18 mouse cellular contexts compared by ENCODE assay signal in the genomic region with DNA sequence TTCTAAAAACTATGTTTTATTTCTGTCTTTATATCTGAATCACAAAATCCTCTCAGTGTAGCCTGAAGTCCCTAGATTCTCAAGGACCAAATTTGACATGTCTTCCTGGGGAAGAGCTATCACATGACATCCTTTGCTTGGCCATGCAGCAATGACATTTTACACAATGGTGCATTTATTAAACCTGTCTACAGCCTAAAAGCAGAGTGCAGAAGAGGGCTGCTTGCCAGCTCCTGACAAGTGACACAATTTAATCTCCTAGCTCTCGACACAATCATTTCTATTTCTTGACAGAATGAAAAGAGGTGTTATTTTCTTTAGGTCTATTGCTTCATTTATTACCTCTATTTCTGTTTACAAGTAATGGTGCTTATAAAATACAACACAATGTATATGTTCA.
DNase-seq lines count a peak whose midpoint lies in the region; ATAC-seq and TF ChIP-seq lines count a peak whose summit lies in the region.
"Had no signal": no experiment of that assay in that cellular context is flagged by ENCODE, and none has a peak within 500 bp of the region (broad histone marks: within the 10 kb centered on the region; RNA-seq: fewer than 3 reads in every experiment).

No protein-coding gene starts in this region.

- no peaks in the 10 kb centered on the region for H3K4me1 ChIP-seq in forebrain, embryonic 14.5 days (ENCODE audit: control insufficient read depth, insufficient read depth, low read length)
- no peaks in the 10 kb centered on the region for H3K4me1 ChIP-seq in forebrain, embryonic 13.5 days
- H3K4me1 ChIP-seq in intestine, embryonic 15.5 days (replicated peaks): no peaks in the 10 kb centered on the region
- H3K4me1 ChIP-seq: embryonic facial prominence, embryonic 12.5 days; heart, embryonic 12.5 days; hindbrain, embryonic 12.5 days; lung, embryonic 15.5 days had no signal

- no peak overlapping the region for H3K27ac ChIP-seq in forebrain, embryonic 14.5 days (ENCODE audit: low read depth, low read length)
- no peak overlapping the region for H3K27ac ChIP-seq in forebrain, embryonic 13.5 days
- no peak overlapping the region for H3K27ac ChIP-seq in intestine, embryonic 15.5 days
- H3K27ac ChIP-seq: embryonic facial prominence, embryonic 12.5 days; hindbrain, embryonic 12.5 days; liver, embryonic 14.5 days; lung, embryonic 15.5 days had no signal

- no peak for TF ChIP-seq CTCF in brain, embryonic 14.5 days (IDR thresholded peaks at IDR 0.05; ENCODE audit: borderline replicate concordance, extremely low read depth, insufficient read depth, insufficient read length)

- H3K4me2 ChIP-seq in forebrain, embryonic 14.5 days (ENCODE audit: low read length): no peak overlapping the region
- H3K4me2 ChIP-seq in forebrain, embryonic 13.5 days: no peak overlapping the region
- no peak overlapping the region for H3K4me2 ChIP-seq in intestine, embryonic 15.5 days (replicated peaks)
- H3K4me2 ChIP-seq: embryonic facial prominence, embryonic 12.5 days; heart, embryonic 12.5 days; hindbrain, embryonic 12.5 days; lung, embryonic 15.5 days had no signal

- no peak overlapping the region for H3K4me3 ChIP-seq in forebrain, embryonic 14.5 days (ENCODE audit: low read depth, low read length)
- H3K4me3 ChIP-seq in forebrain, embryonic 13.5 days: no peak overlapping the region
- H3K4me3 ChIP-seq in intestine, embryonic 15.5 days (replicated peaks): no peak overlapping the region
- H3K4me3 ChIP-seq: embryonic facial prominence, embryonic 12.5 days; erythroblast, embryonic 14.5 days; heart, embryonic 12.5 days; hindbrain, embryonic 12.5 days; layer of hippocampus, adult 2 months; lung, embryonic 15.5 days; myocyte had no signal

- 33% methylated on average over 1 of the region's 1 CpGs for WGBS in forebrain, embryonic 14.5 days
- 29% methylated on average over 1 of the region's 1 CpGs for WGBS in forebrain, embryonic 13.5 days
- 71% methylated on average over 1 of the region's 1 CpGs for WGBS in intestine, embryonic 15.5 days

- peak; percentile 20 for DNase-seq in forebrain, embryonic 14.5 days (ENCODE audit: low spot score)
- peak; percentile 14 for DNase-seq in kidney, adult 9 months
- DNase-seq in kidney, adult 18-20 months: no peak
- peak; percentile 64 for DNase-seq in brain, embryonic 14.5 days (ENCODE audit: low read depth)
- peak; percentile 16 to 47 for DNase-seq in kidney, postnatal 36 days
- DNase-seq: heart, postnatal 14 days; layer of hippocampus, postnatal 36 days; lung, postnatal 4 days had no signal

- no peaks in the 10 kb centered on the region for H3K27me3 ChIP-seq in forebrain, embryonic 14.5 days (replicated peaks; ENCODE audit: control insufficient read depth, insufficient read depth, low read length)
- H3K27me3 ChIP-seq in forebrain, embryonic 13.5 days: no peaks in the 10 kb centered on the region
- H3K27me3 ChIP-seq in intestine, embryonic 15.5 days (replicated peaks): no peaks in the 10 kb centered on the region
- H3K27me3 ChIP-seq: embryonic facial prominence, embryonic 12.5 days; heart, embryonic 12.5 days; hindbrain, embryonic 12.5 days; lung, embryonic 15.5 days had no signal

- no peak for ATAC-seq in forebrain, embryonic 14.5 days
- no peak for ATAC-seq in forebrain, embryonic 13.5 days
- no peak for ATAC-seq in intestine, embryonic 15.5 days

- no peak for TF ChIP-seq POLR2A in brain, embryonic 14.5 days (IDR thresholded peaks at IDR 0.05; ENCODE audit: borderline replicate concordance, extremely low read depth, insufficient read depth, insufficient read length, poor library complexity, severe bottlenecking)

- no peaks in the 10 kb centered on the region for H3K36me3 ChIP-seq in forebrain, embryonic 14.5 days (ENCODE audit: control insufficient read depth, insufficient read depth, low read length)
- H3K36me3 ChIP-seq in forebrain, embryonic 13.5 days (ENCODE audit: poor library complexity, severe bottlenecking): no peaks in the 10 kb centered on the region
- H3K36me3 ChIP-seq in intestine, embryonic 15.5 days: no peaks in the 10 kb centered on the region
- H3K36me3 ChIP-seq: embryonic facial prominence, embryonic 12.5 days; heart, embryonic 12.5 days; hindbrain, embryonic 12.5 days; lung, embryonic 15.5 days had no signal

- H3K9ac ChIP-seq in forebrain, embryonic 14.5 days (ENCODE audit: low read length): no peak overlapping the region
- no peak overlapping the region for H3K9ac ChIP-seq in forebrain, embryonic 13.5 days
- no peak overlapping the region for H3K9ac ChIP-seq in intestine, embryonic 15.5 days
- H3K9ac ChIP-seq: embryonic facial prominence, embryonic 12.5 days; heart, embryonic 12.5 days; hindbrain, embryonic 12.5 days; liver, embryonic 14.5 days; lung, embryonic 15.5 days had no signal

- no peaks in the 10 kb centered on the region for H3K9me3 ChIP-seq in forebrain, embryonic 14.5 days (replicated peaks; ENCODE audit: control insufficient read depth, low read length)
- no peaks in the 10 kb centered on the region for H3K9me3 ChIP-seq in forebrain, embryonic 13.5 days (replicated peaks)
- H3K9me3 ChIP-seq in intestine, embryonic 15.5 days: no peaks in the 10 kb centered on the region
- H3K9me3 ChIP-seq: embryonic facial prominence, embryonic 12.5 days; heart, embryonic 12.5 days; hindbrain, embryonic 12.5 days; lung, embryonic 15.5 days had no signal
